Mouse (Mus musculus) kidney, embryonic 16.5 days (tissue): ENCODE results near the gene Gm20843. TPM values are rescaled to one million over a fixed set of nuclear protein-coding genes. Genes with fewer than 3 reads are reported as not detected.
"Not testable (repeated sequence)": the region's sequence is repeated elsewhere in the genome, so short reads cannot be mapped to it uniquely, and the experiment has no call there.

Source experiments
- ATAC-seq: fragments of 200-750 bp; cut with Nextera tagmentation; 2 replicates; pipeline ENCODE4 v1.8.0; 2017; ENCODE audit warnings: moderate TSS enrichment; ENCODE audit not compliant: low FRiP score, low TSS enrichment
- H3K27ac ChIP-seq: fragments of 300-500 bp; sonication (generic); 2 replicates; pipeline ENCODE4 v1.5.1; 2014; ENCODE audit warnings: low read length
- H3K27me3 ChIP-seq: fragments of 300-500 bp; sonication (generic); 2 replicates; pipeline ENCODE4 v1.6.1; 2014; ENCODE audit warnings: low read length, control low read depth, mixed read lengths; ENCODE audit not compliant: insufficient read depth
- H3K36me3 ChIP-seq: fragments of 300-500 bp; sonication (generic); 2 replicates; pipeline ENCODE4 v1.6.1; 2014; ENCODE audit warnings: low read length, control low read depth, mixed read lengths; ENCODE audit not compliant: insufficient read depth
- H3K4me1 ChIP-seq: fragments of 300-500 bp; sonication (generic); 2 replicates; pipeline ENCODE4 v1.6.1; 2014; ENCODE audit warnings: low read length, control low read depth, mixed read lengths; ENCODE audit not compliant: insufficient read depth
- H3K4me2 ChIP-seq: fragments of 300-500 bp; sonication (generic); replicated peaks from 2 replicates; pipeline ENCODE4 v1.6.1; 2014; ENCODE audit warnings: low read depth, low read length
- H3K4me3 ChIP-seq: fragments of 300-500 bp; sonication (generic); 2 replicates; pipeline ENCODE4 v1.5.1; 2014; ENCODE audit warnings: mild to moderate bottlenecking, low read length
- H3K9ac ChIP-seq: fragments of 300-500 bp; sonication (generic); replicated peaks from 2 replicates; pipeline ENCODE4 v1.6.1; 2014; ENCODE audit warnings: low read length
- H3K9me3 ChIP-seq: fragments of 300-500 bp; sonication (generic); 2 replicates; pipeline ENCODE4 v1.6.1; 2016; ENCODE audit warnings: low read length, control low read depth
- WGBS: fragments of 180-500 bp; shearing (Covaris S2); extraction: QIAGEN DNeasy Blood & Tissue Kit; methylation state at CpG from one replicate; pipeline ENCODE4 v1.1.7; 2014; 5-methylcytosine and 5-hydroxymethylcytosine counted together
- polyA plus RNA-seq: library from polyadenylated mRNA; unstranded; fragments of >200 nt; fragmentation: Nextera tagmentation; extraction: Ambion mirVana; gene quantifications from 2 replicates; pipeline ENCODE4 v1.2.1, GENCODE M21; 2015

Gene Gm20843
- not detected in 2 replicates for polyA plus RNA-seq

DNA sequence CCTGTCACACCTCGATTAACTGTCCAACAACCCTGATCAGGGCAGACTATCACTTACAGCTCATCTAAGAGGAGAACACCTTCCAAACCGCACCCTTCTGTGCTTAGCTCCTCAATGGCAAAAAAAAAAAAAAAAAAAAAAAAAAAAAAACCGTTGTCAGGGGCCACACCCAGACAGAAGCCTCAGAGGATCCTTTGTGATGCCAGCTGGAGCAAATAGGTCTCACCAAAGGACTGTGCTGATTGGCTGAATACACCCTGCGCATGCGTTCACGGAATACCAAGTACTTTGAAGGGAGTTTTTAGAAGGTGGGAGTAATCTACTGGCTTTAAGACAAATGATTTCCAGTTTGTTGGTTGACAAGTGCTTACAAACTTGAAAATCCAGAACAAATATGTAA, at the start of gene Gm20843:
Gene Gm20843, minus strand, starts transcription at position 101 of the 400 bp plus-strand sequence.
- not testable (repeated sequence) for H3K4me2 ChIP-seq, H3K9ac ChIP-seq, H3K4me1 ChIP-seq, H3K36me3 ChIP-seq, ATAC-seq, H3K27ac ChIP-seq, H3K27me3 ChIP-seq, H3K9me3 ChIP-seq, H3K4me3 ChIP-seq
- no CpG with 5 or more reads among the region's 6 CpGs for WGBS
